Mouse (Mus musculus) liver, embryonic 13.5 days (tissue): Measurements from ENCODE around the gene Isoc2a. TPM values are rescaled to one million over a fixed set of nuclear protein-coding genes. Genes with fewer than 3 reads are reported as not detected.

Source experiments
- ATAC-seq: fragments of 200-750 bp; cut with Nextera tagmentation; 2 replicates; pipeline ENCODE4 v1.8.0; 2017; ENCODE audit warnings: low read depth, mild to moderate bottlenecking, moderate number of reproducible peaks, moderate library complexity
- DNase-seq: peaks from one replicate; pipeline ENCODE4 v3.0.0; 2022
- H3K27ac ChIP-seq: fragments of 300-500 bp; sonication (generic); 2 replicates; pipeline ENCODE4 v1.5.1; 2015; ENCODE audit warnings: moderate library complexity, mild to moderate bottlenecking, inconsistent platforms
- H3K27me3 ChIP-seq: fragments of 300-500 bp; sonication (generic); 2 replicates; pipeline ENCODE4 v1.6.1; 2015; ENCODE audit warnings: mild to moderate bottlenecking, inconsistent platforms
- H3K36me3 ChIP-seq: fragments of 300-500 bp; sonication (generic); 2 replicates; pipeline ENCODE4 v1.6.1; 2015; ENCODE audit warnings: mild to moderate bottlenecking, inconsistent platforms
- H3K4me1 ChIP-seq: fragments of 300-500 bp; sonication (generic); replicated peaks from 2 replicates; pipeline ENCODE4 v1.6.1; 2015; ENCODE audit warnings: inconsistent platforms
- H3K4me2 ChIP-seq: fragments of 300-500 bp; sonication (generic); 2 replicates; pipeline ENCODE4 v1.6.1; 2015; ENCODE audit warnings: inconsistent platforms, mild to moderate bottlenecking, moderate library complexity
- H3K4me3 ChIP-seq: fragments of 300-500 bp; sonication (generic); replicated peaks from 2 replicates; pipeline ENCODE4 v1.5.1; 2015; ENCODE audit warnings: mild to moderate bottlenecking, inconsistent platforms
- H3K9ac ChIP-seq: fragments of 300-500 bp; sonication (generic); 2 replicates; pipeline ENCODE4 v1.6.1; 2015; ENCODE audit warnings: mild to moderate bottlenecking, inconsistent platforms
- H3K9me3 ChIP-seq: fragments of 300-500 bp; sonication (generic); replicated peaks from 2 replicates; pipeline ENCODE4 v1.6.1; 2016; ENCODE audit warnings: inconsistent platforms
- WGBS: fragments of 180-500 bp; shearing (Covaris S2); methylation state at CpG from one replicate; pipeline ENCODE4 v1.1.7; 2015; ENCODE audit not compliant: insufficient replicate concordance; 5-methylcytosine and 5-hydroxymethylcytosine counted together
- polyA plus RNA-seq: library from polyadenylated mRNA; unstranded; fragments of >200 nt; fragmentation: Nextera tagmentation; extraction: Ambion mirVana; gene quantifications from 2 replicates; pipeline ENCODE4 v1.2.1, GENCODE M21; 2015

Isoc2a gene
- polyA plus RNA-seq, 1 experiment from 2014 or later = 0.45 TPM

GRCm38 (mm10) chr7:4919971-4920370, 43.0 kb downstream of the Isoc2a start:
- H3K4me1 ChIP-seq = peaks cover 55% of the 10 kb centered on the region
- H3K4me3 ChIP-seq = no peak overlapping the region
- whole genome bisulfite sequencing = 88% methylated on average over 21 of the region's 21 CpGs
- no peaks in the 10 kb centered on the region for H3K9me3 ChIP-seq
- H3K27me3 ChIP-seq = peaks cover 35% of the 10 kb centered on the region
- ATAC-seq = no peak
- H3K9ac ChIP-seq = no peak overlapping the region
- peaks cover 41% of the 10 kb centered on the region for H3K36me3 ChIP-seq
- no peak overlapping the region for H3K4me2 ChIP-seq
- no peak for DNase-seq
- H3K27ac ChIP-seq = no peak overlapping the region

GRCm38 (mm10) chr7:4920496-4920895, 43.5 kb downstream of the Isoc2a start:
- WGBS = 88% methylated on average over 19 of the region's 19 CpGs
- Histone ChIP-seq H3K9me3 (no peaks in the 10 kb centered on the region), H3K4me2 (no peak overlapping the region), H3K4me1 (peaks cover 55% of the 10 kb centered on the region), H3K36me3 (peaks cover 41% of the 10 kb centered on the region), H3K27me3 (peaks cover 41% of the 10 kb centered on the region), H3K9ac (no peak overlapping the region), H3K4me3 (no peak overlapping the region), H3K27ac (no peak overlapping the region)
- DNase-seq (no peak), ATAC-seq (no peak)

DNA sequence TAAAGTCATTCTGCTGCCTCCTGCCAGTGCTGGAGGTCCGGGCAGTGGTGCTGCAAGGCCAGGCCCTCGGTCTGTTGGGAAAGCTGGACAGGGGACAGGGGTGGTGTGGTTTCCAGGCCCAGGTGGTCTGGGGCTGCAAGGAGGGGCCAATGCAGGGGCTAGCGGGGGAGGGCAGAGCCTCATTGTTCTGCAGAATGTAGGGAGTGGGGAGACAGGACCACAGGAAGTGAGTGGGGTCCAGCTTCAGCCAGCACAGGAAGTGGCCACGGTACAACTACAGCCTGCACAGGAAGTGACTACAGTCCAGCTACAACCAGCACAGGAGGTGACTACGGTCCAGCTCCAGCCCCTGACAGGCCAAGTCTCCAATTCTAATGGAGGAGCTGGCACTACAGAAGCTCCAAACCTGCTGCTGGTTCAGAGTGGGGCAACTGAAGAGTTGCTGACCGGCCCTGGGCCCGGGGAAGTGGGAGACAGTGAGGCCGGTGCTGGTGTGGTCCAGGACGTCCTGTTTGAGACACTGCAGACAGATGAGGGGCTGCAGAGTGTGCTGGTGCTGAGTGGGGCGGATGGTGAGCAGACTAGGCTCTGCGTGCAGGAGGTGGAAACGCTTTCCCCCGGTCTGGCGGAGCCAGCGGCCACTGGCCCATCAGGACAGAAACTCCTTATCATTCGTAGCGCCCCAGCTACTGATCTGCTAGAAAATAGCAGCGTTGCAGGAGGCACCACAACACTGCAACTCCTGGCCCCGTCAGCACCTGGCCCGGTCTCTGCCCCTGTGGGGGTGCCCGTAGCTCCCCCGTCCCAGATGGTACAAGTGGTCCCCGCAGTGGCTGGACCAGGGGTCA, 44.2 kb downstream of the Isoc2a start:
- Histone ChIP-seq H3K4me3 (no peak overlapping the region), H3K4me1 (peaks cover 49% of the 10 kb centered on the region)
- 0 out of 2 replicates have a peak, but pooled peaks have one; percentile 14 for ATAC-seq

DNA sequence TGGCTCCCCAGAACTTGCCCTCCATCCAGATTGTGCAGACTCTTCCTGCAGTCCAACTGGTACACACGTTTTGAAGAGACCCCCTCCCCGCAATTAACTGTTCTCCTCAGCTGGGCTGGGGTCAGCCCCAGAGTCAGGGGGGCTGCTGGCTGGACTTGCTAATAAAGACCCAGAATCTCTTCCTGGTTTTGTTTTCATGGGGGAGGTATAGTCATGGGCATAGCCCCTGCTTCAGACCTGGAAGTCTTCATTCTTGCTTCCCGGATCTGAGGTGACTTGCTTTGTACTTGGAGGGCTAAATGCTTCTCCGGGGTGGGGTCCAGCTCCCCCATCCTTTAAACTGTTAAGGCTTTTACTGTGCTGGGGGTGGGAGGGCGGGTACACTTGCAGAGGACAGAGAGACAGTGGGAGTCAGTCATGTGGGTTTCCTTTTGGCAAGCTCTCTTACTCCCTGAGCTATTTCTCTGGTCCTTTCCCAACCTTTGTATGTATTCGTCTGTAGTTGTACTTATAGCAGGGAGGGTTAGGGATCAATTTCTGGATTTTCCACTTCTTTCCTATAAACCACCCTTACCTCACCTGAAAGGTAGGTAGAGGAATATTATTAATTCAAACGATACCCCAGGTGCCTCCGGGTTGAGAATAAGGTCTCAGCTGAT, 45.0 kb downstream of the Isoc2a start, which contains the start of gene Nat14:
Gene Nat14, plus strand, starts transcription at position 205 of the 659 bp plus-strand sequence.
- DNase-seq (no peak), ATAC-seq (no peak)
- peaks cover 55% of the 10 kb centered on the region for H3K27me3 ChIP-seq
- WGBS = 24% methylated on average over 8 of the region's 8 CpGs
- peaks cover 41% of the 10 kb centered on the region for H3K4me1 ChIP-seq
- H3K4me3 ChIP-seq = peak within 1 kb of the TSS; percentile 18; the same call in 1 of the 2 replicates
- H3K9ac ChIP-seq = no peak within 1 kb of the TSS
- no peaks in the 10 kb centered on the region for H3K9me3 ChIP-seq
- peaks cover 41% of the 10 kb centered on the region for H3K36me3 ChIP-seq
- H3K4me2 ChIP-seq = peak within 1 kb of the TSS; percentile 50
- H3K27ac ChIP-seq = peak within 1 kb of the TSS; percentile 29

More for the DNA sequence above, 44.2 kb downstream of the Isoc2a start:
- 26% methylated on average over 23 of the region's 23 CpGs for WGBS
- no peak for DNase-seq
- Histone ChIP-seq H3K36me3 (peaks cover 41% of the 10 kb centered on the region), H3K27ac (peak overlapping the region; percentile 29), H3K27me3 (peaks cover 48% of the 10 kb centered on the region), H3K4me2 (no peak overlapping the region), H3K9ac (no peak overlapping the region), H3K9me3 (no peaks in the 10 kb centered on the region)

DNA sequence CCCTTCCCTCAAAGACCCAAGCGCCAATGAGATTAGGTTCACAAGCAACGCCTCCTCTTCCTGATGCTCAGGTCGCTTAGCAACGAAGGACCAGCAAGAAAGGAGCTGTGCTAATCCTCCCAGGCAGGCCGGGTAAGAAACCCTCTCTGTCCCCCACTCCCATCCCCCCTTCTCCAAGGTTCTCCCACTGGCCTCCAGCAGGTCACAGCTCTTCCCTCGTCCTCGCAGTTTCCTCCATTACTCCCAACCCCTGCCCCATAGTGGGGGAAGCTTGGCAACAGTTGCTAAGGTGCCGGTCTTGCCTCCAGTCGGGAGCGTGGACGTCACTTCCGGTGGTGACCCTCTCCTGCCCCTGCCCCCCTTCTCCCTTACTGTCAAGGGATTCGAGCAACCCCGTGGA, 45.6 kb downstream of the Isoc2a start:
- H3K9ac ChIP-seq = no peak overlapping the region
- H3K9me3 ChIP-seq = no peaks in the 10 kb centered on the region
- no peak overlapping the region for H3K27ac ChIP-seq
- H3K4me2 ChIP-seq = peak overlapping the region; percentile 50
- H3K27me3 ChIP-seq = peaks cover 61% of the 10 kb centered on the region
- H3K4me3 ChIP-seq = peak overlapping the region; percentile 18; the same call in 1 of the 2 replicates
- ATAC-seq (peak; percentile 9; the same call in 1 of the 2 replicates), DNase-seq (no peak)
- H3K36me3 ChIP-seq = peaks cover 36% of the 10 kb centered on the region
- WGBS = 2% methylated on average over 14 of the region's 14 CpGs
- H3K4me1 ChIP-seq = peaks cover 37% of the 10 kb centered on the region

- no peak for DNase-seq
- Histone ChIP-seq H3K4me3 (peak overlapping the region; percentile 18), H3K9me3 (no peaks in the 10 kb centered on the region), H3K27me3 (peaks cover 65% of the 10 kb centered on the region), H3K4me1 (peaks cover 37% of the 10 kb centered on the region), H3K27ac (no peak overlapping the region), H3K4me2 (peak overlapping the region; percentile 50), H3K36me3 (peaks cover 31% of the 10 kb centered on the region), H3K9ac (no peak overlapping the region)
- no peak for ATAC-seq
- WGBS = 4% methylated on average over 14 of the region's 14 CpGs
These were observed 46.1 kb downstream of the Isoc2a start for GRCm38 (mm10) chr7:4922931-4923565.

- Histone ChIP-seq H3K27ac (no peak overlapping the region), H3K27me3 (peaks cover 65% of the 10 kb centered on the region), H3K9me3 (no peaks in the 10 kb centered on the region), H3K4me2 (peak overlapping the region; percentile 50), H3K4me1 (peaks cover 37% of the 10 kb centered on the region), H3K36me3 (peaks cover 23% of the 10 kb centered on the region), H3K4me3 (peak overlapping the region; percentile 18; the same call in 1 of the 2 replicates), H3K9ac (no peak overlapping the region)
- ATAC-seq (no peak), DNase-seq (no peak)
- 9% methylated on average over 37 of the region's 37 CpGs for WGBS
These were observed 46.8 kb downstream of the Isoc2a start for GRCm38 (mm10) chr7:4923586-4924364.

- DNase-seq (no peak), ATAC-seq (no peak)
- no peak overlapping the region for H3K27ac ChIP-seq
- peaks cover 65% of the 10 kb centered on the region for H3K27me3 ChIP-seq
- WGBS = 1% methylated on average over 4 of the region's 4 CpGs
- peaks cover 37% of the 10 kb centered on the region for H3K4me1 ChIP-seq
- no peak overlapping the region for H3K4me3 ChIP-seq
- H3K9ac ChIP-seq = no peak overlapping the region
- peak overlapping the region; percentile 50; the same call in 1 of the 2 replicates for H3K4me2 ChIP-seq
- H3K36me3 ChIP-seq = peaks cover 16% of the 10 kb centered on the region
- no peaks in the 10 kb centered on the region for H3K9me3 ChIP-seq
These were observed 47.5 kb downstream of the Isoc2a start for GRCm38 (mm10) chr7:4924483-4924882.

- ATAC-seq (no peak), DNase-seq (no peak)
- Histone ChIP-seq H3K4me3 (no peak overlapping the region), H3K4me1 (peaks cover 37% of the 10 kb centered on the region), H3K36me3 (peaks cover 12% of the 10 kb centered on the region), H3K27ac (no peak overlapping the region), H3K4me2 (no peak overlapping the region), H3K9me3 (no peaks in the 10 kb centered on the region), H3K9ac (no peak overlapping the region), H3K27me3 (peaks cover 65% of the 10 kb centered on the region)
- WGBS = 24% methylated on average over 4 of the region's 4 CpGs
These were observed 47.9 kb downstream of the Isoc2a start for GRCm38 (mm10) chr7:4924891-4925301.

GRCm38 (mm10) chr7:4925441-4926381, 48.8 kb downstream of the Isoc2a start, which contains the start of gene Ssc5d:
Ssc5d (plus strand) TSS chr7:4925785.
- no peak within 1 kb of the TSS for H3K9ac ChIP-seq
- ATAC-seq = no peak
- peaks cover 65% of the 10 kb centered on the region for H3K27me3 ChIP-seq
- no peak within 1 kb of the TSS for H3K4me2 ChIP-seq
- H3K4me1 ChIP-seq = peaks cover 34% of the 10 kb centered on the region
- H3K27ac ChIP-seq = no peak within 1 kb of the TSS
- H3K4me3 ChIP-seq = no peak within 1 kb of the TSS
- H3K36me3 ChIP-seq = peaks cover 4% of the 10 kb centered on the region
- DNase-seq = no peak
- WGBS = 30% methylated on average over 6 of the region's 6 CpGs
- H3K9me3 ChIP-seq = no peaks in the 10 kb centered on the region
